Mouse (Mus musculus): Measurements from ENCODE around the gene Gm44511. TPM values are rescaled to one million over a fixed set of nuclear protein-coding genes. Genes with fewer than 3 reads are reported as not detected.

Gm44511 gene
- polyA plus RNA-seq, 1 experiment from 2014 or later: not detected

DNA sequence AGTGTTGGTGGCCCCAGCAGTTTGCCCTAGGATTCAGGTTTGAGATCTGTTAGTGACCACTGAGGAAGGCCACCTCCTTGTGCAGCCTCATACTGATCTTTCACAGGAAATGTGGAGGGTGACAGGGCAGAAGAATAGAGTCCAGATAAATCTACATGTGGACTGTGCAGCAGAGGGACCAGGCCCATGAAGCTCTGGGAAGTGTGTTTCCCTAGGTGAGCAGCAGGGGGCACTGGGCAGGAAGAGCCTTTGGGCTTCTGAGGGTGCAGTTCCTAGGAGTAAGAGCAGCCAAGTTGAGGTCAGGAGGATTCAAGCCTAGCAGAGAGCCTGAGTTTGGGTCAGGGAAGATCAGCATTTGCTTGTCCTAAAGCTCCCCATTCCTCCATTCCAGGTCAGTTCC is 90.0 kb downstream of the Gm44511 start:
- Histone ChIP-seq H3K4me2 (no peak overlapping the region), H3K36me3 (replicated peaks) (no peaks in the 10 kb centered on the region), H3K27ac (no peak overlapping the region), H3K27me3 (no peaks in the 10 kb centered on the region), H3K9me3 (no peaks in the 10 kb centered on the region), H3K4me3 (replicated peaks) (no peak overlapping the region), H3K4me1 (no peaks in the 10 kb centered on the region), H3K9ac (no peak overlapping the region)
- no peak for ATAC-seq (ENCODE audit: low FRiP score)

DNA sequence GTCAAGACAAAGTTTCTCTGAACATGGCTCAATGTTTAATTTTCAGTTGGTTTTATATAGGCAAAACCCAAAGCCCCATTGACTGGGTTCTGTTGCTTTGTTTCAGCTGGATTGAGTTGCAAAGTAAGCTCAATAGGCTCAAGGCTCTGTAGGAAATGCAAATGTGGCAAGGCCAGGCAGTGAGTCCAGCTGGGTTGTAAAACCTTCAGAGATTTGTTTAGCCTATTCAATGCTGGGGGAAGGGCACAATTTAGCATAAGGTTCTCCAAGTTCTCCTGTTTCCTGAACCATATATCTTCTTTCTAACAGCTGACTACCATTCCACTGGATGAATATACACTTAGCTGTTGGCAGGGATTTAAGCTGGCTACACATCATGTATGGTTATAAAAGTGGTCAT is 91.2 kb downstream of the Gm44511 start:
- H3K4me3 ChIP-seq (replicated peaks): no peak overlapping the region
- no peak overlapping the region for H3K27ac ChIP-seq
- H3K9me3 ChIP-seq: no peaks in the 10 kb centered on the region
- no peak overlapping the region for H3K4me2 ChIP-seq
- H3K27me3 ChIP-seq: no peaks in the 10 kb centered on the region
- H3K4me1 ChIP-seq: no peaks in the 10 kb centered on the region
- no peak for ATAC-seq (ENCODE audit: low FRiP score)
- H3K36me3 ChIP-seq (replicated peaks): no peaks in the 10 kb centered on the region
- no peak overlapping the region for H3K9ac ChIP-seq

DNA sequence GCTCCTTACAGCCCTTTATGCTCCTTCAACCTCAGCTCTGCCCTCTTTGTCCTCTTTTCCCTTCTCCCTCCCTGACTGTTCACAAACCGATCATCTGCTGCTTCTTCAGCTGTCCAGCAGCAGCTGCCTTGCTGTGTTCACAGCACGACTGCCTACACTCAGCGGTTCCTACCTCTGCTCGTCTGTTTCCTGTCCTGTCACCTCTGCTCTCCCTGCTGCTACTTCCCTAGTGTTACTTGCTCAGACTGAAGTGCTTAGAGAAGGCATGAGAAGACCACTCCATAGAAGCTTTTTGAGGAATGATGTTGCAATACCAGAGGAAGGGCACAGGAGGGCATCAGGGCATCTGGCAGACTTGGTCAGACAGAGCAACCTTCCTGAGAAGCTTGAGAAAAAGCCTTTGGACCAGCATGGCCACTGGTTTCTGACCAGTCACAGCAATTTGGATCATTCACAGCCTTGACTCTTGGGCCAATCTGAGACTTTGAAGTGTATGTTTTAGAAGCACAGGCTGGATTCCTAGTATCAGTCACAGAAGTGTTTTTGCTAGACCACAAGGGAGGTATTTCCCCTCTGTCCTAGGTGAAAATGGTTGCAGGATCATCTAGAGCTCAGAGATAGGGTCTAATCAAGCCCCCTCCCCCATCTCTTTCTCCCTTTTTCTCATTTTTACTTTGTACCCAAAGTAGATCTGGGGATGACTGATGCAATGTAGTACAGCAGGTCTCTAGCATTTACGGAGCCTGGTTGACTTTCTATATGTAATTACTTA is 92.0 kb downstream of the Gm44511 start:
- Histone ChIP-seq H3K4me3 (replicated peaks) (no peak overlapping the region), H3K9me3 (no peaks in the 10 kb centered on the region), H3K27me3 (no peaks in the 10 kb centered on the region), H3K4me1 (no peaks in the 10 kb centered on the region), H3K36me3 (replicated peaks) (no peaks in the 10 kb centered on the region), H3K4me2 (no peak overlapping the region), H3K9ac (no peak overlapping the region), H3K27ac (no peak overlapping the region)
- whole genome bisulfite sequencing: 90% methylated on average over 5 of the region's 5 CpGs
- no peak for ATAC-seq (ENCODE audit: low FRiP score)

DNA sequence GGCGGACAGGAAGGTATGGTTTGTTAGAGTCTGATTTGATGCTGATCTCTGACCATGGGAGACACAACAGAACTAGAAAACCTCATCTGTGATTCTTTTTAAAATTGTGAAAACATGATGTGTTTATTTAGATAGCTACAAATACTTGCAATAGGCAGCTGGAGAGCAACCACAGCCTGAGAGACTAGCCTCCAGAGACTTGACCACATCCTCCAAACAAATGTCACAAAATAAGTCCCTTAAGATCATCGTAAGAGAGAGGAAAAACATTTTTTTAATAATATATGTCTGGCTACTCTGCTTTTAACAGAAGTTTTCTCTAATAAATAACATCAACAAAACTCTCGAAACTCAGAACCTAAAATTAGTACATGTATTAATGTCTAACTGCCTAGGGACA is 94.1 kb downstream of the Gm44511 start:
- Histone ChIP-seq H3K36me3 (replicated peaks) (no peaks in the 10 kb centered on the region), H3K4me1 (no peaks in the 10 kb centered on the region), H3K9me3 (no peaks in the 10 kb centered on the region), H3K27me3 (no peaks in the 10 kb centered on the region), H3K4me2 (no peak overlapping the region), H3K9ac (no peak overlapping the region), H3K27ac (no peak overlapping the region), H3K4me3 (replicated peaks) (no peak overlapping the region)
- WGBS: 87% methylated on average over 3 of the region's 3 CpGs
- no peak for ATAC-seq (ENCODE audit: low FRiP score)

Other genes starting within 250 kb of the Gm44511 start
- 0.57 and 1.2 TPM in 2 replicates for gene A2ml1, start 244.7 kb downstream of the Gm44511 start, polyA plus RNA-seq (2016; fragmentation: Nextera tagmentation; extraction: Ambion mirVana)
- not detected in 2 replicates for gene Klrb1a, start 202.8 kb downstream of the Gm44511 start, polyA plus RNA-seq (2016; fragmentation: Nextera tagmentation; extraction: Ambion mirVana)
- gene Clec2h, start 163.9 kb downstream of the Gm44511 start, polyA plus RNA-seq (2016; fragmentation: Nextera tagmentation; extraction: Ambion mirVana): not detected in 2 replicates
- not detected in 2 replicates for gene Klrb1, start 103.3 kb downstream of the Gm44511 start, polyA plus RNA-seq (2016; fragmentation: Nextera tagmentation; extraction: Ambion mirVana)
- 0.08 TPM in 1 of 2 replicates, not detected in the other for gene Klrb1c, start 37.1 kb downstream of the Gm44511 start, polyA plus RNA-seq (2016; fragmentation: Nextera tagmentation; extraction: Ambion mirVana)
- gene Klrb1b, start within 50 bp of the Gm44511 start, polyA plus RNA-seq (2016; fragmentation: Nextera tagmentation; extraction: Ambion mirVana): not detected in 2 replicates
- gene Clec2i, start 61.3 kb upstream of the Gm44511 start, polyA plus RNA-seq (2016; fragmentation: Nextera tagmentation; extraction: Ambion mirVana): 0.10 TPM in 1 of 2 replicates, not detected in the other
- 0.17 and 0.43 TPM in 2 replicates for gene BC035044, start 64.8 kb upstream of the Gm44511 start, polyA plus RNA-seq (2016; fragmentation: Nextera tagmentation; extraction: Ambion mirVana)
- not detected in 2 replicates for gene Clec2g, start 108.1 kb upstream of the Gm44511 start, polyA plus RNA-seq (2016; fragmentation: Nextera tagmentation; extraction: Ambion mirVana)
- not detected in 2 replicates for gene Klrb1f, start 219.6 kb upstream of the Gm44511 start, polyA plus RNA-seq (2016; fragmentation: Nextera tagmentation; extraction: Ambion mirVana)